Mouse (Mus musculus): ENCODE data around the gene Elavl3. TPM values are rescaled to one million over a fixed set of nuclear protein-coding genes. Genes with fewer than 3 reads are reported as not detected.
A peak's percentile ranks its signal among the peaks of the same experiment; 100 is the strongest.

The Elavl3 gene
- polyA plus RNA-seq, 1 experiment from 2014 or later: not detected

- ATAC-seq (peak; percentile 75), DNase-seq (peak; percentile 86)
- peak overlapping the region; percentile 38 for H3K4me2 ChIP-seq (ENCODE audit: low read depth, low read length)
- H3K27ac ChIP-seq (ENCODE audit: low read depth): no peak overlapping the region
- peaks cover 56% of the 10 kb centered on the region for H3K27me3 ChIP-seq (ENCODE audit: insufficient read depth, low read length)
- no peak overlapping the region for H3K9ac ChIP-seq (replicated peaks)
- peaks cover 28% of the 10 kb centered on the region for H3K4me1 ChIP-seq (ENCODE audit: insufficient read depth)
- H3K4me3 ChIP-seq (ENCODE audit: low read depth, low read length): no peak overlapping the region
- TF ChIP-seq CTCF (IDR thresholded peaks at IDR 0.05; ENCODE audit: low read depth) (peak; percentile 83), EP300 (IDR thresholded peaks at IDR 0.05; ENCODE audit: low read depth) (no peak)
- WGBS (ENCODE audit: insufficient replicate concordance): 1% methylated on average over 32 of the region's 32 CpGs
- H3K36me3 ChIP-seq (replicated peaks; ENCODE audit: insufficient read depth, low read length): peaks cover 19% of the 10 kb centered on the region
- no peaks in the 10 kb centered on the region for H3K9me3 ChIP-seq (ENCODE audit: low read length)
Measured at GRCm38 (mm10) chr9:22054411-22055076, 2.7 kb upstream of the Elavl3 start.

- H3K27ac ChIP-seq (ENCODE audit: low read depth): no peak overlapping the region
- peaks cover 14% of the 10 kb centered on the region for H3K36me3 ChIP-seq (replicated peaks; ENCODE audit: insufficient read depth, low read length)
- TF ChIP-seq CTCF (IDR thresholded peaks at IDR 0.05; ENCODE audit: low read depth): no peak
- TF ChIP-seq EP300 (IDR thresholded peaks at IDR 0.05; ENCODE audit: low read depth): no peak
- ATAC-seq: no peak
- WGBS (ENCODE audit: insufficient replicate concordance): 27% methylated on average over 6 of the region's 7 CpGs
- DNase-seq: no peak
- no peak overlapping the region for H3K9ac ChIP-seq (replicated peaks)
- H3K4me1 ChIP-seq (ENCODE audit: insufficient read depth): peaks cover 28% of the 10 kb centered on the region
- no peaks in the 10 kb centered on the region for H3K9me3 ChIP-seq (ENCODE audit: low read length)
- peaks cover 64% of the 10 kb centered on the region for H3K27me3 ChIP-seq (ENCODE audit: insufficient read depth, low read length)
- no peak overlapping the region for H3K4me3 ChIP-seq (ENCODE audit: low read depth, low read length)
- H3K4me2 ChIP-seq (ENCODE audit: low read depth, low read length): no peak overlapping the region
Measured at GRCm38 (mm10) chr9:22053657-22054056, 1.8 kb upstream of the Elavl3 start.

GRCm38 (mm10) chr9:22051161-22051957 is 464 bp downstream of the Elavl3 start:
- peaks cover 28% of the 10 kb centered on the region for H3K4me1 ChIP-seq (ENCODE audit: insufficient read depth)
- no peak overlapping the region for H3K27ac ChIP-seq (ENCODE audit: low read depth)
- H3K36me3 ChIP-seq (replicated peaks; ENCODE audit: insufficient read depth, low read length): no peaks in the 10 kb centered on the region
- no peak for TF ChIP-seq EP300 (IDR thresholded peaks at IDR 0.05; ENCODE audit: low read depth)
- TF ChIP-seq CTCF (IDR thresholded peaks at IDR 0.05; ENCODE audit: low read depth): no peak
- DNase-seq (no peak), ATAC-seq (no peak)
- peak overlapping the region; percentile 55; the same call in 1 of the 2 replicates for H3K4me2 ChIP-seq (ENCODE audit: low read depth, low read length)
- peak overlapping the region; percentile 36; the same call in 1 of the 2 replicates for H3K4me3 ChIP-seq (ENCODE audit: low read depth, low read length)
- peaks cover 73% of the 10 kb centered on the region for H3K27me3 ChIP-seq (ENCODE audit: insufficient read depth, low read length)
- WGBS (ENCODE audit: insufficient replicate concordance): 3% methylated on average over 48 of the region's 67 CpGs
- H3K9ac ChIP-seq (replicated peaks): no peak overlapping the region
- H3K9me3 ChIP-seq (ENCODE audit: low read length): no peaks in the 10 kb centered on the region

- Histone ChIP-seq H3K9me3 (ENCODE audit: low read length) (no peaks in the 10 kb centered on the region), H3K36me3 (replicated peaks; ENCODE audit: insufficient read depth, low read length) (no peaks in the 10 kb centered on the region), H3K9ac (replicated peaks) (no peak overlapping the region), H3K4me1 (ENCODE audit: insufficient read depth) (peaks cover 28% of the 10 kb centered on the region), H3K27me3 (ENCODE audit: insufficient read depth, low read length) (peaks cover 72% of the 10 kb centered on the region), H3K27ac (ENCODE audit: low read depth) (no peak overlapping the region), H3K4me2 (ENCODE audit: low read depth, low read length) (peak overlapping the region; percentile 55), H3K4me3 (ENCODE audit: low read depth, low read length) (peak overlapping the region; percentile 36)
- ATAC-seq (peak; percentile 54; the same call in 1 of the 2 replicates), DNase-seq (peak; percentile 77)
- WGBS (ENCODE audit: insufficient replicate concordance): 1% methylated on average over 42 of the region's 43 CpGs
- TF ChIP-seq CTCF (IDR thresholded peaks at IDR 0.05; ENCODE audit: low read depth) (no peak), EP300 (IDR thresholded peaks at IDR 0.05; ENCODE audit: low read depth) (no peak)
Measured at GRCm38 (mm10) chr9:22050351-22050889, 1.4 kb downstream of the Elavl3 start.

GRCm38 (mm10) chr9:22049721-22050270 is 2.0 kb downstream of the Elavl3 start:
- no peak for DNase-seq
- TF ChIP-seq CTCF (IDR thresholded peaks at IDR 0.05; ENCODE audit: low read depth): no peak
- no peak for TF ChIP-seq EP300 (IDR thresholded peaks at IDR 0.05; ENCODE audit: low read depth)

GRCm38 (mm10) chr9:22049315-22049714 is 2.5 kb downstream of the Elavl3 start:
- DNase-seq (no peak), ATAC-seq (no peak)
- no peak for TF ChIP-seq EP300 (IDR thresholded peaks at IDR 0.05; ENCODE audit: low read depth)
- 73% methylated on average over 11 of the region's 11 CpGs for WGBS (ENCODE audit: insufficient replicate concordance)
- H3K36me3 ChIP-seq (replicated peaks; ENCODE audit: insufficient read depth, low read length): no peaks in the 10 kb centered on the region
- H3K27me3 ChIP-seq (ENCODE audit: insufficient read depth, low read length): peaks cover 64% of the 10 kb centered on the region
- H3K4me1 ChIP-seq (ENCODE audit: insufficient read depth): peaks cover 20% of the 10 kb centered on the region
- no peak overlapping the region for H3K4me3 ChIP-seq (ENCODE audit: low read depth, low read length)
- no peak overlapping the region for H3K27ac ChIP-seq (ENCODE audit: low read depth)
- H3K9ac ChIP-seq (replicated peaks): no peak overlapping the region
- H3K4me2 ChIP-seq (ENCODE audit: low read depth, low read length): no peak overlapping the region
- no peaks in the 10 kb centered on the region for H3K9me3 ChIP-seq (ENCODE audit: low read length)

More at GRCm38 (mm10) chr9:22049721-22050270, 2.0 kb downstream of the Elavl3 start:
- H3K9ac ChIP-seq (replicated peaks): no peak overlapping the region
- no peaks in the 10 kb centered on the region for H3K9me3 ChIP-seq (ENCODE audit: low read length)
- no peak overlapping the region for H3K4me3 ChIP-seq (ENCODE audit: low read depth, low read length)
- H3K36me3 ChIP-seq (replicated peaks; ENCODE audit: insufficient read depth, low read length): no peaks in the 10 kb centered on the region
- ATAC-seq: no peak
- WGBS (ENCODE audit: insufficient replicate concordance): 55% methylated on average over 4 of the region's 4 CpGs
- H3K27me3 ChIP-seq (ENCODE audit: insufficient read depth, low read length): peaks cover 67% of the 10 kb centered on the region
- H3K27ac ChIP-seq (ENCODE audit: low read depth): no peak overlapping the region
- H3K4me1 ChIP-seq (ENCODE audit: insufficient read depth): peaks cover 24% of the 10 kb centered on the region
- no peak overlapping the region for H3K4me2 ChIP-seq (ENCODE audit: low read depth, low read length)

Data from liver, postnatal 0 days (tissue).